Mouse (Mus musculus): ENCODE measurements around the gene 4933427D14Rik. TPM values are rescaled to one million over a fixed set of nuclear protein-coding genes. Genes with fewer than 3 reads are reported as not detected.

Gene 4933427D14Rik
- polyA plus RNA-seq, 1 experiment from 2014 or later, result 15.5 TPM

GRCm38 (mm10) chr11:72135383-72136158 is 71.7 kb downstream of the 4933427D14Rik start, which contains the start of gene Pitpnm3:
Gene Pitpnm3 (minus strand): TSS chr11:72135778.
- H3K4me2 ChIP-seq, result peak within 1 kb of the TSS; percentile 97
- H3K4me3 ChIP-seq (replicated peaks), result peak within 1 kb of the TSS; percentile 56
- peaks cover 32% of the 10 kb centered on the region for H3K4me1 ChIP-seq
- H3K9me3 ChIP-seq, result no peaks in the 10 kb centered on the region
- H3K27me3 ChIP-seq (replicated peaks), result peaks cover 26% of the 10 kb centered on the region
- no peak for ATAC-seq (ENCODE audit: insufficient read depth, low FRiP score, low read depth)
- H3K27ac ChIP-seq, result no peak within 1 kb of the TSS
- H3K36me3 ChIP-seq, result no peaks in the 10 kb centered on the region
- 1% methylated on average over 97 of the region's 107 CpGs for WGBS
- H3K9ac ChIP-seq, result peak within 1 kb of the TSS; percentile 46

- Histone ChIP-seq H3K27me3 (replicated peaks) (peaks cover 26% of the 10 kb centered on the region), H3K9ac (peak overlapping the region; percentile 46), H3K4me3 (replicated peaks) (peak overlapping the region; percentile 56), H3K36me3 (no peaks in the 10 kb centered on the region), H3K4me1 (peaks cover 39% of the 10 kb centered on the region), H3K27ac (no peak overlapping the region), H3K4me2 (peak overlapping the region; percentile 97), H3K9me3 (no peaks in the 10 kb centered on the region)
- 21% methylated on average over 24 of the region's 24 CpGs for WGBS
- no peak for ATAC-seq (ENCODE audit: insufficient read depth, low FRiP score, low read depth)
Observed at GRCm38 (mm10) chr11:72134536-72135382, 72.5 kb downstream of the 4933427D14Rik start.

- Histone ChIP-seq H3K36me3 (no peaks in the 10 kb centered on the region), H3K27me3 (replicated peaks) (peaks cover 26% of the 10 kb centered on the region), H3K9ac (no peak overlapping the region), H3K4me2 (no peak overlapping the region), H3K4me1 (peaks cover 40% of the 10 kb centered on the region), H3K27ac (peak overlapping the region; percentile 74), H3K9me3 (no peaks in the 10 kb centered on the region), H3K4me3 (replicated peaks) (no peak overlapping the region)
- no peak for ATAC-seq (ENCODE audit: insufficient read depth, low FRiP score, low read depth)
- WGBS, result 68% methylated on average over 10 of the region's 10 CpGs
Observed at GRCm38 (mm10) chr11:72133075-72133474, 74.2 kb downstream of the 4933427D14Rik start.

- Histone ChIP-seq H3K27me3 (replicated peaks) (peaks cover 26% of the 10 kb centered on the region), H3K27ac (peak overlapping the region; percentile 74)
Observed at GRCm38 (mm10) chr11:72132266-72132665, 75.0 kb downstream of the 4933427D14Rik start.

GRCm38 (mm10) chr11:72131697-72132096 is 75.6 kb downstream of the 4933427D14Rik start:
- Histone ChIP-seq H3K4me1 (peaks cover 40% of the 10 kb centered on the region), H3K4me2 (no peak overlapping the region), H3K9me3 (no peaks in the 10 kb centered on the region), H3K9ac (no peak overlapping the region), H3K4me3 (replicated peaks) (no peak overlapping the region), H3K27me3 (replicated peaks) (peaks cover 25% of the 10 kb centered on the region), H3K27ac (peak overlapping the region; percentile 74), H3K36me3 (no peaks in the 10 kb centered on the region)
- ATAC-seq (ENCODE audit: insufficient read depth, low FRiP score, low read depth), result no peak
- 81% methylated on average over 1 of the region's 1 CpGs for WGBS

More at GRCm38 (mm10) chr11:72132266-72132665, 75.0 kb downstream of the 4933427D14Rik start:
- Histone ChIP-seq H3K4me2 (0 out of 2 replicates have a peak overlapping the region, but pooled peaks have one; percentile 20), H3K4me1 (peaks cover 40% of the 10 kb centered on the region), H3K9me3 (no peaks in the 10 kb centered on the region), H3K36me3 (no peaks in the 10 kb centered on the region), H3K4me3 (replicated peaks) (no peak overlapping the region), H3K9ac (no peak overlapping the region)
- 17% methylated on average over 3 of the region's 3 CpGs for WGBS
- ATAC-seq (ENCODE audit: insufficient read depth, low FRiP score, low read depth), result peak; percentile 40; the same call in 1 of the 2 replicates

GRCm38 (mm10) chr11:72130905-72131304 is 76.4 kb downstream of the 4933427D14Rik start:
- no peak for ATAC-seq (ENCODE audit: insufficient read depth, low FRiP score, low read depth)
- H3K4me1 ChIP-seq, result peaks cover 39% of the 10 kb centered on the region
- H3K4me3 ChIP-seq (replicated peaks), result no peak overlapping the region
- no peak overlapping the region for H3K9ac ChIP-seq
- WGBS, result 76% methylated on average over 3 of the region's 3 CpGs
- H3K27me3 ChIP-seq (replicated peaks), result peaks cover 18% of the 10 kb centered on the region
- H3K27ac ChIP-seq, result no peak overlapping the region
- H3K36me3 ChIP-seq, result no peaks in the 10 kb centered on the region
- H3K4me2 ChIP-seq, result no peak overlapping the region
- H3K9me3 ChIP-seq, result no peaks in the 10 kb centered on the region

GRCm38 (mm10) chr11:72130472-72130871 is 76.8 kb downstream of the 4933427D14Rik start:
- H3K9me3 ChIP-seq, result no peaks in the 10 kb centered on the region
- peak overlapping the region; percentile 13; the same call in 1 of the 2 replicates for H3K4me2 ChIP-seq
- peaks cover 35% of the 10 kb centered on the region for H3K4me1 ChIP-seq
- peaks cover 16% of the 10 kb centered on the region for H3K27me3 ChIP-seq (replicated peaks)
- 57% methylated on average over 3 of the region's 3 CpGs for WGBS
- H3K36me3 ChIP-seq, result no peaks in the 10 kb centered on the region
- no peak overlapping the region for H3K9ac ChIP-seq
- no peak overlapping the region for H3K4me3 ChIP-seq (replicated peaks)
- H3K27ac ChIP-seq, result no peak overlapping the region
- no peak for ATAC-seq (ENCODE audit: insufficient read depth, low FRiP score, low read depth)

- H3K9ac ChIP-seq, result no peak overlapping the region
- 0 out of 2 replicates have a peak overlapping the region, but pooled peaks have one; percentile 3 for H3K27ac ChIP-seq
- H3K9me3 ChIP-seq, result no peaks in the 10 kb centered on the region
- peaks cover 30% of the 10 kb centered on the region for H3K4me1 ChIP-seq
- WGBS, result 10% methylated on average over 11 of the region's 11 CpGs
- H3K4me2 ChIP-seq, result peak overlapping the region; percentile 13
- peak; percentile 69; the same call in 1 of the 2 replicates for ATAC-seq (ENCODE audit: insufficient read depth, low FRiP score, low read depth)
- no peaks in the 10 kb centered on the region for H3K36me3 ChIP-seq
- H3K4me3 ChIP-seq (replicated peaks), result no peak overlapping the region
- peaks cover 11% of the 10 kb centered on the region for H3K27me3 ChIP-seq (replicated peaks)
Observed at GRCm38 (mm10) chr11:72130021-72130420, 77.2 kb downstream of the 4933427D14Rik start.

- Histone ChIP-seq H3K4me3 (replicated peaks) (no peak overlapping the region), H3K9ac (no peak overlapping the region), H3K27ac (0 out of 2 replicates have a peak overlapping the region, but pooled peaks have one; percentile 3), H3K27me3 (replicated peaks) (peaks cover 4% of the 10 kb centered on the region), H3K9me3 (no peaks in the 10 kb centered on the region), H3K36me3 (no peaks in the 10 kb centered on the region), H3K4me1 (peaks cover 29% of the 10 kb centered on the region), H3K4me2 (no peak overlapping the region)
- 54% methylated on average over 8 of the region's 8 CpGs for WGBS
- no peak for ATAC-seq (ENCODE audit: insufficient read depth, low FRiP score, low read depth)
Observed at GRCm38 (mm10) chr11:72129032-72129894, 78.0 kb downstream of the 4933427D14Rik start.

- H3K27ac ChIP-seq, result no peak overlapping the region
- 73% methylated on average over 5 of the region's 5 CpGs for WGBS
- no peaks in the 10 kb centered on the region for H3K9me3 ChIP-seq
- H3K4me3 ChIP-seq (replicated peaks), result no peak overlapping the region
- H3K36me3 ChIP-seq, result no peaks in the 10 kb centered on the region
- no peak overlapping the region for H3K9ac ChIP-seq
- ATAC-seq (ENCODE audit: insufficient read depth, low FRiP score, low read depth), result no peak
- H3K27me3 ChIP-seq (replicated peaks), result no peaks in the 10 kb centered on the region
- H3K4me1 ChIP-seq, result peaks cover 25% of the 10 kb centered on the region
- H3K4me2 ChIP-seq, result no peak overlapping the region
Observed at GRCm38 (mm10) chr11:72127450-72128189, 79.6 kb downstream of the 4933427D14Rik start.

Data from stomach, embryonic 15.5 days (tissue).